Mouse (Mus musculus) lung, adult 2 months (tissue): ENCODE data around the gene Gm4756.

Experiments used
- CTCF ChIP-seq: fragments of 200-500 bp; IDR thresholded peaks from 2 replicates; pipeline ENCODE4 v1.5.1; 2011; ENCODE audit warnings: mild to moderate bottlenecking, low read length, control low read depth; ENCODE audit not compliant: insufficient read depth
- POLR2A ChIP-seq: fragments of 200-500 bp; IDR thresholded peaks from 2 replicates; pipeline ENCODE4 v1.6.1; 2011; ENCODE audit warnings: low read depth, mild to moderate bottlenecking, control low read depth, low read length, borderline replicate concordance; ENCODE audit errors: extremely low read depth

GRCm38 (mm10) chr12:72681919-72682318 is 32.5 kb upstream of the Gm4756 start:
- TF ChIP-seq POLR2A: no peak
- TF ChIP-seq CTCF: no peak
